Mouse (Mus musculus): Measurements from ENCODE around the gene Zrsr2. TPM values are rescaled to one million over a fixed set of nuclear protein-coding genes. Genes with fewer than 3 reads are reported as not detected.

The Zrsr2 gene
- polyA plus RNA-seq, 1 experiment from 2014 or later: 63.2 TPM

GRCm38 (mm10) chrX:163908003-163908336 lies 50.5 kb downstream of the Zrsr2 start:
- H3K27ac ChIP-seq (ENCODE audit: low read depth, low read length): no peak overlapping the region
- H3K36me3 ChIP-seq (ENCODE audit: control insufficient read depth, insufficient read depth, low read length): no peaks in the 10 kb centered on the region
- H3K9ac ChIP-seq (ENCODE audit: low read depth, low read length): 0 out of 2 replicates have a peak overlapping the region, but pooled peaks have one; percentile 18
- no peaks in the 10 kb centered on the region for H3K27me3 ChIP-seq (ENCODE audit: control insufficient read depth, insufficient read depth, low read length)
- H3K4me3 ChIP-seq (ENCODE audit: low read length): peak overlapping the region; percentile 62
- 0 out of 2 replicates have a peak, but pooled peaks cover 2% of the 10 kb centered on the region for H3K9me3 ChIP-seq (ENCODE audit: control insufficient read depth, low read length)
- H3K4me2 ChIP-seq (replicated peaks; ENCODE audit: low read depth, low read length): peak overlapping the region; percentile 40
- no peaks in the 10 kb centered on the region for H3K4me1 ChIP-seq (ENCODE audit: control insufficient read depth, insufficient read depth, low read length)
- WGBS: 33% methylated on average over 8 of the region's 8 CpGs
- ATAC-seq (ENCODE audit: low FRiP score, low TSS enrichment): no peak

- 79% methylated on average over 2 of the region's 2 CpGs for WGBS
- no peak overlapping the region for H3K27ac ChIP-seq (ENCODE audit: low read depth, low read length)
- H3K36me3 ChIP-seq (ENCODE audit: control insufficient read depth, insufficient read depth, low read length): no peaks in the 10 kb centered on the region
- no peak for ATAC-seq (ENCODE audit: low FRiP score, low TSS enrichment)
- no peaks in the 10 kb centered on the region for H3K4me1 ChIP-seq (ENCODE audit: control insufficient read depth, insufficient read depth, low read length)
- no peak overlapping the region for H3K4me2 ChIP-seq (replicated peaks; ENCODE audit: low read depth, low read length)
- no peaks in the 10 kb centered on the region for H3K27me3 ChIP-seq (ENCODE audit: control insufficient read depth, insufficient read depth, low read length)
- H3K9ac ChIP-seq (ENCODE audit: low read depth, low read length): no peak overlapping the region
- H3K9me3 ChIP-seq (ENCODE audit: control insufficient read depth, low read length): 0 out of 2 replicates have a peak, but pooled peaks cover 2% of the 10 kb centered on the region
- H3K4me3 ChIP-seq (ENCODE audit: low read length): no peak overlapping the region
These were observed 51.6 kb downstream of the Zrsr2 start for GRCm38 (mm10) chrX:163906861-163907260.

- WGBS: 60% methylated on average over 5 of the region's 5 CpGs
- H3K4me3 ChIP-seq (ENCODE audit: low read length): no peak overlapping the region
- H3K4me1 ChIP-seq (ENCODE audit: control insufficient read depth, insufficient read depth, low read length): no peaks in the 10 kb centered on the region
- no peak overlapping the region for H3K4me2 ChIP-seq (replicated peaks; ENCODE audit: low read depth, low read length)
- H3K9ac ChIP-seq (ENCODE audit: low read depth, low read length): no peak overlapping the region
- no peaks in the 10 kb centered on the region for H3K27me3 ChIP-seq (ENCODE audit: control insufficient read depth, insufficient read depth, low read length)
- no peak overlapping the region for H3K27ac ChIP-seq (ENCODE audit: low read depth, low read length)
- no peaks in the 10 kb centered on the region for H3K9me3 ChIP-seq (ENCODE audit: control insufficient read depth, low read length)
- H3K36me3 ChIP-seq (ENCODE audit: control insufficient read depth, insufficient read depth, low read length): no peaks in the 10 kb centered on the region
- ATAC-seq (ENCODE audit: low FRiP score, low TSS enrichment): no peak
These were observed 58.9 kb downstream of the Zrsr2 start for GRCm38 (mm10) chrX:163899431-163900020.

GRCm38 (mm10) chrX:163897354-163897753 lies 61.1 kb downstream of the Zrsr2 start:
- Histone ChIP-seq H3K27ac (ENCODE audit: low read depth, low read length) (no peak overlapping the region), H3K4me1 (ENCODE audit: control insufficient read depth, insufficient read depth, low read length) (no peaks in the 10 kb centered on the region), H3K4me3 (ENCODE audit: low read length) (no peak overlapping the region), H3K27me3 (ENCODE audit: control insufficient read depth, insufficient read depth, low read length) (no peaks in the 10 kb centered on the region), H3K9me3 (ENCODE audit: control insufficient read depth, low read length) (no peaks in the 10 kb centered on the region), H3K36me3 (ENCODE audit: control insufficient read depth, insufficient read depth, low read length) (no peaks in the 10 kb centered on the region), H3K9ac (ENCODE audit: low read depth, low read length) (no peak overlapping the region), H3K4me2 (replicated peaks; ENCODE audit: low read depth, low read length) (no peak overlapping the region)
- ATAC-seq (ENCODE audit: low FRiP score, low TSS enrichment): no peak
- 65% methylated on average over 1 of the region's 1 CpGs for WGBS

- WGBS: 68% methylated on average over 4 of the region's 4 CpGs
- H3K4me3 ChIP-seq (ENCODE audit: low read length): no peak overlapping the region
- H3K9ac ChIP-seq (ENCODE audit: low read depth, low read length): no peak overlapping the region
- H3K36me3 ChIP-seq (ENCODE audit: control insufficient read depth, insufficient read depth, low read length): no peaks in the 10 kb centered on the region
- H3K27ac ChIP-seq (ENCODE audit: low read depth, low read length): no peak overlapping the region
- no peaks in the 10 kb centered on the region for H3K27me3 ChIP-seq (ENCODE audit: control insufficient read depth, insufficient read depth, low read length)
- peak; percentile 89 for ATAC-seq (ENCODE audit: low FRiP score, low TSS enrichment)
- no peaks in the 10 kb centered on the region for H3K4me1 ChIP-seq (ENCODE audit: control insufficient read depth, insufficient read depth, low read length)
- no peaks in the 10 kb centered on the region for H3K9me3 ChIP-seq (ENCODE audit: control insufficient read depth, low read length)
- H3K4me2 ChIP-seq (replicated peaks; ENCODE audit: low read depth, low read length): no peak overlapping the region
These were observed 72.9 kb downstream of the Zrsr2 start for GRCm38 (mm10) chrX:163885539-163885981.

Other genes starting within 250 kb of the Zrsr2 start
- gene Rnf138rt1, start 197.3 kb downstream of the Zrsr2 start, polyA plus RNA-seq (2014; fragmentation: Nextera tagmentation; extraction: Ambion mirVana): 0.16 TPM in 1 of 2 replicates, not detected in the other
- gene Ap1s2, start 49.6 kb downstream of the Zrsr2 start, polyA plus RNA-seq (2014; fragmentation: Nextera tagmentation; extraction: Ambion mirVana): 20.4 and 26.8 TPM in 2 replicates
- 0.86 and 1.3 TPM in 2 replicates for gene Car5b, start 69.3 kb upstream of the Zrsr2 start, polyA plus RNA-seq (2014; fragmentation: Nextera tagmentation; extraction: Ambion mirVana)
- 35.9 and 36.7 TPM in 2 replicates for gene Siah1b, start 117.8 kb upstream of the Zrsr2 start, polyA plus RNA-seq (2014; fragmentation: Nextera tagmentation; extraction: Ambion mirVana)
- gene Cltrn, start 130.2 kb upstream of the Zrsr2 start, polyA plus RNA-seq (2014; fragmentation: Nextera tagmentation; extraction: Ambion mirVana): 29.7 and 31.0 TPM in 2 replicates
- gene Ace2, start 180.7 kb upstream of the Zrsr2 start, polyA plus RNA-seq (2014; fragmentation: Nextera tagmentation; extraction: Ambion mirVana): 46.4 and 53.1 TPM in 2 replicates